Mouse (Mus musculus): ENCODE data around the gene Spag8. TPM values are rescaled to one million over a fixed set of nuclear protein-coding genes. Genes with fewer than 3 reads are reported as not detected.
A peak's percentile ranks its signal among the peaks of the same experiment; 100 is the strongest.

Spag8 gene
- polyA plus RNA-seq, 1 experiment, result 0.57 TPM

DNA sequence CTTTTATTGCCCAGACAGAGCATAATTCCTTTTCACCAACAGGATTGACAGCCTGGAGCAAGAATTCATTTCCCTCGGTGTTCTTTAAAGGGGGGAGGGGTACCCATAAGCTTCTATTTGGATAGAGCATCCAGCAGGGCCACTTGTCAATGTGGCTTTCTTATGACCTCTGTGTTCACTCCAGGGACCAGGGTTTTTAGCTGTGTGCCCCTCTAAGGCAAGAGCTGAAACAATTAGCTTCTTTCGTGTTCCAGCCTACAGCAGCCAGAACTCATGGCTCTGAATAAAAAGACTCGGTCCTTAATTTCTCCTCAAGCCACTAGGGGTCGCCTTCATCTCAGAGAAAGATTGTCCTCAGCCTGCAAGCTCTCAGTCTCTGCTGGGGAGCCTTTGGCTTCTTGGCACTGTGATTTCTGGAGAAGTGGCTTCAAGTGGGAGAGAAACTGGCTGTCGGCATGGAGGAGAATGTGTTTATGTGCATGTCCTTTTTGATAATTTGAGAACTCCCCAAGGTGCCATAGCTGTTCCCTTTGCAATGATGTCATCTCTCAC is 23.3 kb downstream of the Spag8 start:
- peak; percentile 42 to 65 for DNase-seq (ENCODE audit: low read depth in 1 of 2, low spot score in 2 of 2)
- 11% methylated on average over 5 of the region's 5 CpGs for WGBS

DNA sequence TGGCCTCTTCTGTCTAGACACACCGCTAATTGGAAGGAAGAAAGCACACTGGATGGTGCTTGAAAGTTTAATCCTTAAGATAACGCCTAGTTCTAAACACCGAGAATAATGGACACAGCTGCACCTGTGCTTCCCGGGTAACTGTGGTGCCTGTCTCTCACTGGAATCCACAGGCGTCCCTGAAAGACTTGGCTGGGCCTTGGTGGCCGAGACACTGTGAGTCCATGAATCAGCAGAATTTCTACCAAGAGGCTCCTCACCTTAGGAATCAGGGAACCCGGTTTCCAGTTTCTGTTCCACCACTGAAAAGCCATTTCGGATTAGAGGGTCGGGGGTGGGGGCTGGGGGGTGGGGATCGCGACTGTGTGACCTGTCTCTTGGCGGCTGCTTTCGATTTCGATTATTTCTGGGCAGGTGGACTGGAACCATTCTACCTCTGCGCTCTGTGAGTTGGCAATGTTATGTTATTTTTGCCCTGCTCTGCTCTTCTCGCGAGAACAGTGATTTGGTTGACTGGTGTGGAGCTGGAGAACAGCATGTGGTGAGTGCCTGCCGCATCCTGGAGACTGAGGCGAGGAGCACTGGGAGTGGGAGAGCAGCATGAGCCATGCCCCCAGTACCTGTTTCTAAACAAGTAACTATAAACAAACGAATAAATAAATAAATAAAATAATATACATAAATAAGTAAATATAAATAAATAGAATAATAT is 24.1 kb downstream of the Spag8 start:
- peaks cover 7% of the 10 kb centered on the region for H3K27me3 ChIP-seq (ENCODE audit: control insufficient read depth, insufficient read depth, low read length)
- no peaks in the 10 kb centered on the region; the same call in 1 of the 2 replicates for H3K4me1 ChIP-seq (ENCODE audit: control insufficient read depth, insufficient read depth, insufficient read length)
- H3K4me3 ChIP-seq (ENCODE audit: extremely low read depth, insufficient read depth, insufficient read length), result no peak overlapping the region
- no peak for DNase-seq (ENCODE audit: low read depth in 1 of 2, low spot score in 2 of 2)
- H3K27ac ChIP-seq (ENCODE audit: insufficient read depth, low read length), result no peak overlapping the region
- 70% methylated on average over 20 of the region's 20 CpGs for WGBS
- H3K36me3 ChIP-seq (ENCODE audit: control insufficient read depth, insufficient read depth, low read length), result no peaks in the 10 kb centered on the region
- TF ChIP-seq POLR2A (IDR thresholded peaks at IDR 0.05; ENCODE audit: low read depth, low read length) (no peak), CTCF (IDR thresholded peaks at IDR 0.05; ENCODE audit: extremely low read depth, insufficient read depth, insufficient read length, insufficient replicate concordance) (no peak)

More for the DNA sequence above, 23.3 kb downstream of the Spag8 start:
- peak; percentile 60; the same call in 1 of the 2 replicates for TF ChIP-seq CTCF (IDR thresholded peaks at IDR 0.05; ENCODE audit: extremely low read depth, insufficient read depth, insufficient read length, insufficient replicate concordance)
- no peak for TF ChIP-seq POLR2A (IDR thresholded peaks at IDR 0.05; ENCODE audit: low read depth, low read length)
- Histone ChIP-seq H3K27me3 (ENCODE audit: control insufficient read depth, insufficient read depth, low read length) (peaks cover 7% of the 10 kb centered on the region), H3K4me1 (ENCODE audit: control insufficient read depth, insufficient read depth, insufficient read length) (no peaks in the 10 kb centered on the region; the same call in 1 of the 2 replicates), H3K36me3 (ENCODE audit: control insufficient read depth, insufficient read depth, low read length) (no peaks in the 10 kb centered on the region), H3K27ac (ENCODE audit: insufficient read depth, low read length) (no peak overlapping the region), H3K4me3 (ENCODE audit: extremely low read depth, insufficient read depth, insufficient read length) (no peak overlapping the region)

DNA sequence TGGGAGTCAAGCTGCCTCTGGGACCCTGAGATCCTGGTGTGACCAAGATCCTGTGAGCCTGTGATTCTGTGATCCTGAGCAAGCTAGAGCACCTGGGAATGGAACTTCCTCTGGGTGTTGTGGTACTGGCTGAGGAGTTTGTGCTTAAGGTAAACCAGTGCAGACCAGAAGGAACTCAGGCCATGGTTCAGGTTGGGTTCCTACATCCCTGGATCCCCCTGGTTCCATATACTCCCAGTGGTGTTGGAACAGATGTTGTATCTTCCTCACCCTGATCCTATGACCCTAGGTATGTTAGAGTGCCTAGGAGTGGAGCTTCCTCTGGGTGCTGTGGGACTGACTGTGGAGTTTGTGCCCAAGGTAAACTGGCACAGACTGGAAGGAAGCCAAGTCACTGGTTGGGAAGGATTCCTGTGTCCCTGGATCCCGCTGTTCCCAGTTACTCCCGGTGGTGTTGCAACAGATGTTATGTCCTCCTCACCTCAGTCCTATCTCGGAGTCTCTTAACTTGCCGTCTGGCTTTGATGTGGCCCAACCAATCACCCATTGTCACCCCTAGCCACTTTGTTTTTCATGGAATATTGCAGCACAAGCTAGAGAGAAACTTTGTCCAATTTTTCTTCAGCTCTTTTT is 33.1 kb downstream of the Spag8 start:
- Histone ChIP-seq H3K27ac (ENCODE audit: insufficient read depth, low read length) (no peak overlapping the region), H3K36me3 (ENCODE audit: control insufficient read depth, insufficient read depth, low read length) (no peaks in the 10 kb centered on the region), H3K4me1 (ENCODE audit: control insufficient read depth, insufficient read depth, insufficient read length) (no peaks in the 10 kb centered on the region), H3K27me3 (ENCODE audit: control insufficient read depth, insufficient read depth, low read length) (no peaks in the 10 kb centered on the region), H3K4me3 (ENCODE audit: extremely low read depth, insufficient read depth, insufficient read length) (no peak overlapping the region)
- 84% methylated on average over 4 of the region's 4 CpGs for WGBS
- TF ChIP-seq POLR2A (IDR thresholded peaks at IDR 0.05; ENCODE audit: low read depth, low read length), result no peak
- no peak for TF ChIP-seq CTCF (IDR thresholded peaks at IDR 0.05; ENCODE audit: extremely low read depth, insufficient read depth, insufficient read length, insufficient replicate concordance)
- no peak for DNase-seq (ENCODE audit: low read depth in 1 of 2, low spot score in 2 of 2)

DNA sequence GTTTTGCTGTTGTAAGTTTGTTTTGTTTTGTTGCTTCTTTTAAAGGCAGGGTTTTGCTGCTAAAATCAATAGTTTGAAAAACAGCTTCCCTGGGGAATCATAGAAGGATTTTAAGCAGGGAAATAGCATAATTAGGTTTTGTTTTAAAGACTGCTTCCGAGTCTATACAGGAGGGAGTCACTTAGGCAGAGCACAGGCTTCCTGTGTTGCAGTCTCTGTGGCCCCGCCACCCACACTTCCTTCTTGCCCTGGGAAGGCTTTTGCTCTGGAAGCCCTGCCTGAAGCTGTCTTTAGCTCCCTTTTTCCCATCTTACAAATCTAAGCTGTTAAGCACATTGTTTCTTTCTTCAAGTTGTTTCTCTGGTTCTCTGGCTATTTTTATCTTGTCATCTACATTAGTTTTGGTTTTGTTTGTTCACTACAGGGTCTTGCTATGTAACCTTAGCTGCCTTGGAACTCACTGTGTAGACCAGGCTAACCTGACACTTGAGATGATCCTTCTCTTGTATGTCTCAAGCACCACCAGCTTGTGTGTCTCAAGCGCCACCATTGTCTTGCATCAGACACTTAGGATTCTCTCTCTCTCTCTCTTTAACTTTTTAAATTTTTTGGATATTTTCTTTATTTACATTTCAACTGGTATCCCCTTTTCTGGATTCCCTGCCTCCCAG is 40.2 kb downstream of the Spag8 start:
- DNase-seq (ENCODE audit: low read depth in 1 of 2, low spot score in 2 of 2), result no peak
- Histone ChIP-seq H3K36me3 (ENCODE audit: control insufficient read depth, insufficient read depth, low read length) (no peaks in the 10 kb centered on the region), H3K4me3 (ENCODE audit: extremely low read depth, insufficient read depth, insufficient read length) (no peak overlapping the region), H3K4me1 (ENCODE audit: control insufficient read depth, insufficient read depth, insufficient read length) (no peaks in the 10 kb centered on the region), H3K27ac (ENCODE audit: insufficient read depth, low read length) (no peak overlapping the region), H3K27me3 (ENCODE audit: control insufficient read depth, insufficient read depth, low read length) (no peaks in the 10 kb centered on the region)
- 51% methylated on average over 3 of the region's 3 CpGs for WGBS
- TF ChIP-seq CTCF (IDR thresholded peaks at IDR 0.05; ENCODE audit: extremely low read depth, insufficient read depth, insufficient read length, insufficient replicate concordance), result no peak

DNA sequence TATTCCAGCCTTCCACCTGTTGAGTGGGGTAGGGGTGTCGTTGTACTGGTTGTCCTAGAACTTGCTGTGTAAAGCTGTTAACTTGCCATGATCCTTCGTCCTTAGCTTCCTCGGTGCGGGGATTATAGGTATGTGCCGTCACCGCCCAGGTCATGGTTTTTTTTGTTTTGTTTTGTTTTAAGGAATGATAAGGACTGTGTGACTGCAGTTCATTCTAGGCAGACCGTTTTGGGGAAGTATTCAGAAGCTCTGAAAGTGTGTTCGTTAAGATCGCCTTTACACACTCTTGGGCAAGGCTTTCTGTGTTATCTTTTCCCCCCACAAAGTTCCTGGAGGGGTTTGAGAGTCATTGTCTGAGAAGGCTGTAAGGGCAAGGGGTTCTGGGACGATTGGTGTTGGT is 40.9 kb downstream of the Spag8 start:
- Histone ChIP-seq H3K27me3 (ENCODE audit: control insufficient read depth, insufficient read depth, low read length) (no peaks in the 10 kb centered on the region), H3K27ac (ENCODE audit: insufficient read depth, low read length) (no peak overlapping the region), H3K4me3 (ENCODE audit: extremely low read depth, insufficient read depth, insufficient read length) (no peak overlapping the region), H3K4me1 (ENCODE audit: control insufficient read depth, insufficient read depth, insufficient read length) (no peaks in the 10 kb centered on the region), H3K36me3 (ENCODE audit: control insufficient read depth, insufficient read depth, low read length) (no peaks in the 10 kb centered on the region)
- no peak for DNase-seq (ENCODE audit: low read depth in 1 of 2, low spot score in 2 of 2)
- 45% methylated on average over 10 of the region's 10 CpGs for WGBS
- TF ChIP-seq CTCF (IDR thresholded peaks at IDR 0.05; ENCODE audit: extremely low read depth, insufficient read depth, insufficient read length, insufficient replicate concordance), result no peak
- TF ChIP-seq POLR2A (IDR thresholded peaks at IDR 0.05; ENCODE audit: low read depth, low read length), result no peak

DNA sequence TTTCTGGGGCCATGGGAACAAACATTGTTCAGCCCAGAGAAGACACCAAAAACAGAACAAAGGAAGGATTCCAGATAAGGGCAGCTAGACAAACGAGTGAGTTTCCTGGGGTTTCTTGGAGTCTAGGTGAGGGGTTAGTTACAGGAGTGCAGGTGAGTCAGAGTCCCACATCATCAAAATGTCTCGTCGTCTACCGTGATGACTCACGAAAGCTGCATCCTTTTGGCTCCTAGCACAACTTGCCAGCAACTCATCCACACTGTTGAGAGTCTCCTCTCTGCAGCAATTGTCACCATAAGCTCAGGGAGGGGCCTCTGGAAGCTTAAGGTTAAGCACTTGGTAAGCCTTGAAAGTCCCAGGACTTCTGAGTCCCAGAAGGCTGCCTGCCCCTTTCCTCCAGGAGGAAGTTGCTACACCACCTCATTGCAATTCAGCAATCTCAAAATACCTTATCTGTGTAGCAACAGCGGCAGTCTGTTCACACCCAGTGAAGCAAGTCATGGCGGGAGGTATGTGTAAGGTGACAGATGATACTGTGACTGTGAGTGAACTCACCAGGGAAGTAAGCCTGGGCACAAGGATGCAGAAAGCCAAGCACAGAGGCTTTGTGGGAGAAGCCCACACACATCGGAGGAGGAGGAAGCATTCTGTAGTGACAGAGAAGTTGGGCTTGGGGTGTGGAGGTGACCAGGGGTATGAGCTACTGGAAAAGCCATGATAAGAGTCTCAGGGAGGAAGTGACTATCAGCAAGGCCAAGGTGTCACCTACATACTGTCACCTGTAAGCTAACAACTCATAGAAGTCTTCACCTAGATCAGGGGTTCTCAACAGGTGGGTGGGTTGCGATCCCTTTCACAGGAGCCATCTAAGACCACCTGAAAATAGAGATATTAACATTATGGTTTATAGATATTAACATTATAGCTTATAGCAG is 48.4 kb downstream of the Spag8 start:
- Histone ChIP-seq H3K4me1 (ENCODE audit: control insufficient read depth, insufficient read depth, insufficient read length) (no peaks in the 10 kb centered on the region), H3K36me3 (ENCODE audit: control insufficient read depth, insufficient read depth, low read length) (no peaks in the 10 kb centered on the region), H3K27me3 (ENCODE audit: control insufficient read depth, insufficient read depth, low read length) (no peaks in the 10 kb centered on the region), H3K27ac (ENCODE audit: insufficient read depth, low read length) (no peak overlapping the region), H3K4me3 (ENCODE audit: extremely low read depth, insufficient read depth, insufficient read length) (no peak overlapping the region)
- no peak for DNase-seq (ENCODE audit: low read depth in 1 of 2, low spot score in 2 of 2)
- WGBS, result 53% methylated on average over 9 of the region's 9 CpGs
- TF ChIP-seq POLR2A (IDR thresholded peaks at IDR 0.05; ENCODE audit: low read depth, low read length), result no peak

Data from spleen, adult 2 months (tissue).